Mouse (Mus musculus): ENCODE data around the gene Ulk3. TPM values are rescaled to one million over a fixed set of nuclear protein-coding genes. Genes with fewer than 3 reads are reported as not detected.

Ulk3 gene
- 24.6 and 31.4 TPM in 2 replicates for total RNA-seq (2014; rRNA removed)
- polyA plus RNA-seq (2015; fragmentation: Nextera tagmentation; extraction: Ambion mirVana), result 6.0 and 15.6 TPM in 2 replicates

DNA sequence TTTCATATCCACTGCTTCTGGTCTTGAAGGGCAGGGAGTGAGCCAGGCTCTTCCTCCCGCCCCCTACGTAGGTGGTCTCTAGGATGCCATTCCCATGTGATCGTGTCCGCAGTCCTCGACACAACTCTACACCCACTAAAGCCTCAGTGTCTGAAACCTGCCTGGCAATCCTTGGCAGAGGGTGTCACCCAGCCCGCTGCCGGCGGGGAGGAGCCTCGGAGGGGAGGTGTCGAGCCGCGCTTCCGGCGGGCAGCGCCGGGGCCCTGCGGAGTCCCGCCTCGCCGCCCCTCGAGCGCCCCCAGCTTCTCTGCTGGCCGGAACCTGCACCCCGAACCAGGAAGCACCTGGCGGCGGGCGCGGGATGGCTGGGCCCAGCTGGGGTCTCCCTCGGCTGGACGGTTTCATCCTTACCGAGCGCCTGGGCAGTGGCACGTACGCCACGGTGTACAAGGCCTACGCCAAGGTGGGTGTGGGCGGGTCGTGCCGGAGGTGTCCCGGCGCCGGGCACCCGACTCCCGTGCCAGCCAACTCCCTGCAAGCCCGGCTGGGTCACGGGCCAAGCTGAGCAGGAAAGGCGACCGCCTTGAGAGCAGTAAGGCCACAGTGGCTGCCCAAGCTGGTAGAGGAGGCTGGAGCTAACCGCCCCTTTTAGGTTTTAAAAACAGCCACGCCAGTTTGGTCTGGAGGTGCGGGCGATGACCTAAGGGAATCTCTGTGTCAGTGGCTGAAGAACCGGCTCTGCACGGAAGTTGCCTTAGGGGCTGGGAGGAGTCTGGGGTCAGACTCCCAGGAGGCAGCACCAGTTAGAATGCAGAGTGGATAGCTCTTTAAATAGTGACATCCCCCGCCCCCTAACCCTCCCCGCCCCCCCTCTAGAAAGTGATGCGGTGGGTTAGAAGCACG lies at the start of gene Ulk3:
Ulk3 (plus strand) TSS at position 229 of the 903 bp plus-strand sequence.
- peak; percentile 60 for TF ChIP-seq CTCF (IDR thresholded peaks at IDR 0.05; ENCODE audit: low read depth)
- Histone ChIP-seq H3K36me3 (ENCODE audit: insufficient read depth) (peaks cover 42% of the 10 kb centered on the region), H3K4me3 (ENCODE audit: low read depth, low read length) (peak within 1 kb of the TSS; percentile 71), H3K27me3 (ENCODE audit: insufficient read depth, low read length) (no peaks in the 10 kb centered on the region), H3K9ac (peak within 1 kb of the TSS; percentile 82), H3K27ac (ENCODE audit: low read depth, low read length) (peak within 1 kb of the TSS; percentile 76), H3K4me1 (ENCODE audit: insufficient read depth) (no peaks in the 10 kb centered on the region), H3K4me2 (ENCODE audit: low read depth) (peak within 1 kb of the TSS; percentile 93), H3K9me3 (ENCODE audit: low read length) (no peaks in the 10 kb centered on the region)
- DNase-seq (peak; percentile 78), ATAC-seq (peak; percentile 82)
- WGBS, result 3% methylated on average over 58 of the region's 58 CpGs

DNA sequence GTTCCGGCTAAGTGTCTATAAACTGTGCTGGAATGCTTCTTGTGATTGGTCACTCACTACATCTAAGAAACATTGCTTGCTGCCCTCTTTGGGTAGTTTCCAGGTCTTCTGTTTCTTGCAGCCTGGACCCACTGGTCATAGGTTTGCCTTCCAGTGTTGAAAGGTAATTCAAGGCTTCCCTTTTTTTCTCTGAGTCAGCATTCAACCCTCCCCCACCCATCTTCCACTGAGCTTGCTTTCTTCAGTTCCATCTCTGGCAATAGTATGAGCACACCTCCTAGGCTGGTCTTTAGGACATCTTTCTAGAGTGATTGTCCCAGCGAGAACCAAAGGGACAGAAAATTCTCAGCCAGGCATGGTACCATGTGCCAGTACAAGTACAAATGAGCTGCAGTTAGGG lies 49.7 kb upstream of the Ulk3 start:
- no peaks in the 10 kb centered on the region for H3K9me3 ChIP-seq (ENCODE audit: low read length)
- peaks cover 41% of the 10 kb centered on the region for H3K36me3 ChIP-seq (ENCODE audit: insufficient read depth)
- H3K4me3 ChIP-seq (ENCODE audit: low read depth, low read length), result no peak overlapping the region
- no peak overlapping the region for H3K9ac ChIP-seq
- ATAC-seq, result no peak
- DNase-seq, result no peak
- peaks cover 9% of the 10 kb centered on the region for H3K4me1 ChIP-seq (ENCODE audit: insufficient read depth)
- 95% methylated on average over 2 of the region's 2 CpGs for WGBS
- no peak for TF ChIP-seq CTCF (IDR thresholded peaks at IDR 0.05; ENCODE audit: low read depth)
- no peak overlapping the region for H3K4me2 ChIP-seq (ENCODE audit: low read depth)
- no peak overlapping the region for H3K27ac ChIP-seq (ENCODE audit: low read depth, low read length)
- no peaks in the 10 kb centered on the region for H3K27me3 ChIP-seq (ENCODE audit: insufficient read depth, low read length)

DNA sequence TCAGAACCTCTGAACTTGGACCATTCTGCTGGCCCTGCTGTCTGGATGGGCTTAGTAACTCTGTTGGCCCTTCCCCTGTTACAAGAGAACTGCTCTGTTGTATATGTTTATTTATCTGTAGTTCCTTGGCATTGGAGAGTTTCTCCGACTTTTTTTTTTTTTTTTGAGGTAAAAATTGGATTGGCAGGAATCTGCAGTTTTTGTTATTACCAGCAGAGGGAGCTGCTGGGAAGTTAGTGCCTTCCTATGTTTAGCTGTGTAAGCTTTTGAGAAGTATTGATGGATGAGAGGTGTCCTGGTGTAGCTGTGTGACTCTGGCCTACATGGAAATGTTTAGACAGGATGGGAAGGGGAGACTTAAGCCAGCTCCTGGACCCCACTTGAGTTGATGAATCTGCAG lies 47.9 kb upstream of the Ulk3 start:
- H3K4me2 ChIP-seq (ENCODE audit: low read depth), result no peak overlapping the region
- 0% methylated on average over 1 of the region's 1 CpGs for WGBS

DNA sequence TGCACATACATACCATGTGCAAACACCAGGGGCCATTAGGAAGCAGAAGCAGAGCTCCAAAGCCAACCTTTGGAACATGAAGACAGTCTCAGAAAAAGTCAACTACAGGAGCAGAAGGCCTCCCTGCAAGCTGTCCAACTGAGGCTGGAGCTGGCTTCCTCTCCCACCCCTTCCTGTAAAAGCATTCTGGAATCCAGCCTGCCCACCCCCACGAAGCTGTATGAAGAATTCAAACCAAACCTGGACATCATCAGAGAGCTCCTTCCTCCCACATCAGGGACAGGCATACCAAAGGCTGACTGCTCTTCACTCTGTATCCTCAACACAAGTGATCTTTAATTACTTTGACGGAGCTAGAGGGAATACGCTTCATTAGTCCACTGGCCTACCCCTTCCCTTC lies 45.3 kb upstream of the Ulk3 start:
- H3K4me3 ChIP-seq (ENCODE audit: low read depth, low read length), result no peak overlapping the region
- H3K4me2 ChIP-seq (ENCODE audit: low read depth), result no peak overlapping the region
- no peak overlapping the region for H3K9ac ChIP-seq
- no peak for TF ChIP-seq CTCF (IDR thresholded peaks at IDR 0.05; ENCODE audit: low read depth)
- no peaks in the 10 kb centered on the region for H3K27me3 ChIP-seq (ENCODE audit: insufficient read depth, low read length)
- H3K36me3 ChIP-seq (ENCODE audit: insufficient read depth), result peaks cover 78% of the 10 kb centered on the region
- ATAC-seq, result no peak
- 66% methylated on average over 3 of the region's 3 CpGs for WGBS
- H3K4me1 ChIP-seq (ENCODE audit: insufficient read depth), result no peaks in the 10 kb centered on the region
- H3K27ac ChIP-seq (ENCODE audit: low read depth, low read length), result no peak overlapping the region
- no peaks in the 10 kb centered on the region for H3K9me3 ChIP-seq (ENCODE audit: low read length)
- DNase-seq, result no peak

More for the DNA sequence above, 47.9 kb upstream of the Ulk3 start:
- Histone ChIP-seq H3K27ac (ENCODE audit: low read depth, low read length) (no peak overlapping the region; the same call in 1 of the 2 replicates), H3K4me1 (ENCODE audit: insufficient read depth) (peaks cover 9% of the 10 kb centered on the region), H3K4me3 (ENCODE audit: low read depth, low read length) (no peak overlapping the region), H3K36me3 (ENCODE audit: insufficient read depth) (peaks cover 58% of the 10 kb centered on the region), H3K9me3 (ENCODE audit: low read length) (no peaks in the 10 kb centered on the region), H3K9ac (no peak overlapping the region), H3K27me3 (ENCODE audit: insufficient read depth, low read length) (no peaks in the 10 kb centered on the region)
- TF ChIP-seq CTCF (IDR thresholded peaks at IDR 0.05; ENCODE audit: low read depth), result peak; percentile 78
- ATAC-seq (no peak), DNase-seq (peak; percentile 80)

DNA sequence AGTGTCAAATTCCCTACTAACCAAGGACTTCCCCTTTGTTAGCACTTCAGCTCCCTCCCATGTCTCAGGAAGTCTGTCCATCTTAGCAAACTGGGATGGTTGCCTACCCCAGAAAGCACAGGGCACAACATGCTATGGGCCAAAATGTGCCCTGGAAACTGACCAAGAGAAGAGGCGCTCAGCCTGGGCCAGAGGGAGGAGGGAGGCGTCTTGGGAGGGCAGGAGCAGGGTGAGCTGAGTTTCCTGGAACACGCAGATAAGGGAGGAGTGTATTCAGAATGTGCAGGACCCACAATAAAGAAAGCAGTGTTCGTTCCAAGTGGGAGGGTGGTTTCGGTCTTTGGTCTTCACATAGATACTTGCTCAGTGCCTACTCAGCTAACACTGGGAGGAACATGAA lies 42.0 kb upstream of the Ulk3 start:
- peaks cover 5% of the 10 kb centered on the region; the same call in 1 of the 2 replicates for H3K4me1 ChIP-seq (ENCODE audit: insufficient read depth)

DNA sequence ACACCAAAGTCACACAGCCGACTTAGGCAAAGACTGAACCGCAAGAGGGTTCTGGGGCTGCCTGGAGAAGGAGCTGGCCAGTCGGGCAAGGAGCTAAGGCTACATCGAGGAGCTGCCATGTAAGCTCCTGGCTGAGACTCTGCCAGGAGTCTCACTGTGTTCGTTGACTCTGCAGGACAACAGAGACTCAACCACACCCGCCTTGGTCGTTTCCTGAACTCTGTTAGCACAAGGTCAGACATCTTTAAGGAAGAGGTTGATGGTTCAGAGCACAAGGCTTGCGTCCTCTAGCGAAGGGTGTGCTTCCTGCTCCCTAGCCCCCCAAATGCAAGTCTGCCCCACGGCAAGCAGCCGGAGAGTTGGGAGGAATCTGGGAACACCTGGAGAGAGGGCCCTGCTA lies 41.4 kb upstream of the Ulk3 start:
- WGBS, result 94% methylated on average over 11 of the region's 11 CpGs
- Histone ChIP-seq H3K4me3 (ENCODE audit: low read depth, low read length) (no peak overlapping the region), H3K27ac (ENCODE audit: low read depth, low read length) (no peak overlapping the region), H3K4me1 (ENCODE audit: insufficient read depth) (peaks cover 5% of the 10 kb centered on the region; the same call in 1 of the 2 replicates), H3K9ac (no peak overlapping the region), H3K4me2 (ENCODE audit: low read depth) (no peak overlapping the region), H3K36me3 (ENCODE audit: insufficient read depth) (peaks cover 65% of the 10 kb centered on the region), H3K9me3 (ENCODE audit: low read length) (no peaks in the 10 kb centered on the region), H3K27me3 (ENCODE audit: insufficient read depth, low read length) (no peaks in the 10 kb centered on the region)
- DNase-seq (no peak), ATAC-seq (no peak)
- no peak for TF ChIP-seq CTCF (IDR thresholded peaks at IDR 0.05; ENCODE audit: low read depth)

More for the DNA sequence above, 42.0 kb upstream of the Ulk3 start:
- Histone ChIP-seq H3K27ac (ENCODE audit: low read depth, low read length) (no peak overlapping the region), H3K4me2 (ENCODE audit: low read depth) (no peak overlapping the region), H3K4me3 (ENCODE audit: low read depth, low read length) (no peak overlapping the region), H3K9me3 (ENCODE audit: low read length) (no peaks in the 10 kb centered on the region), H3K36me3 (ENCODE audit: insufficient read depth) (peaks cover 71% of the 10 kb centered on the region), H3K9ac (no peak overlapping the region), H3K27me3 (ENCODE audit: insufficient read depth, low read length) (no peaks in the 10 kb centered on the region)
- TF ChIP-seq CTCF (IDR thresholded peaks at IDR 0.05; ENCODE audit: low read depth), result no peak
- ATAC-seq, result no peak; the same call in 1 of the 2 replicates
- 71% methylated on average over 5 of the region's 5 CpGs for whole genome bisulfite sequencing
- no peak for DNase-seq

DNA sequence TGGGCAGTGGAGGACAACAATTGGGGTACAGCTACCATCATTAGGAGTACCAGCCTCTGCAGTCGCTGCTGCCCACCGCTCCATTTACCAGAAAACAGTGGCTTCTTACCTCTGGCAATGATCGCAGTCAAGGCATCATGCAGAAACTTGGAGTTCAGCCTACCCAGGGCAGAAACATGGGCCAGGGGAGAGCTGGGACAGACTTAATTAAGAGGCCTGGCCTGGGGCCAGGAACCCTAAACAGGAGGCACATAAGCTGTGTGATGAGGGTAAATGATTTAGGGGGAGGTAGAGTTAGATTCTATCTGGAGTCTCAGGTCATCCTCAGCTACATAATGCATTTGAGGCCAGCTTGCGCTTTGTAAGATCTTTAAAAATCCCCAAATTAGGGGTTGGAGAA lies 40.1 kb upstream of the Ulk3 start:
- WGBS, result 61% methylated on average over 4 of the region's 4 CpGs
- Histone ChIP-seq H3K4me3 (ENCODE audit: low read depth, low read length) (no peak overlapping the region), H3K9ac (peak overlapping the region; percentile 14; the same call in 1 of the 2 replicates), H3K27ac (ENCODE audit: low read depth, low read length) (no peak overlapping the region), H3K4me1 (ENCODE audit: insufficient read depth) (peaks cover 5% of the 10 kb centered on the region; the same call in 1 of the 2 replicates), H3K27me3 (ENCODE audit: insufficient read depth, low read length) (no peaks in the 10 kb centered on the region), H3K4me2 (ENCODE audit: low read depth) (no peak overlapping the region), H3K9me3 (ENCODE audit: low read length) (no peaks in the 10 kb centered on the region), H3K36me3 (ENCODE audit: insufficient read depth) (peaks cover 56% of the 10 kb centered on the region)
- TF ChIP-seq CTCF (IDR thresholded peaks at IDR 0.05; ENCODE audit: low read depth), result no peak
- no peak for ATAC-seq
- DNase-seq, result peak; percentile 18

All from forebrain, postnatal 0 days (tissue).